Mouse (Mus musculus) cerebellum, adult 2 months (tissue): ENCODE measurements around the gene Mymx.

Experiments
- CTCF ChIP-seq: fragments of 200-500 bp; IDR thresholded peaks from 2 replicates; pipeline ENCODE4 v1.5.1; 2011; ENCODE audit warnings: low read depth, mild to moderate bottlenecking, control low read depth, low read length, moderate library complexity, borderline replicate concordance; ENCODE audit not compliant: insufficient read depth
- POLR2A ChIP-seq: fragments of 200-500 bp; IDR thresholded peaks from 2 replicates; pipeline ENCODE4 v1.6.1; 2011; ENCODE audit warnings: low read length, control low read depth, borderline replicate concordance; ENCODE audit not compliant: insufficient read depth

GRCm38 (mm10) chr17:45556107-45556489 is 45.8 kb downstream of the Mymx start:
- TF ChIP-seq CTCF (no peak), POLR2A (no peak)
